ENCODE assay signal across 23 mouse cellular contexts in the genomic region with DNA sequence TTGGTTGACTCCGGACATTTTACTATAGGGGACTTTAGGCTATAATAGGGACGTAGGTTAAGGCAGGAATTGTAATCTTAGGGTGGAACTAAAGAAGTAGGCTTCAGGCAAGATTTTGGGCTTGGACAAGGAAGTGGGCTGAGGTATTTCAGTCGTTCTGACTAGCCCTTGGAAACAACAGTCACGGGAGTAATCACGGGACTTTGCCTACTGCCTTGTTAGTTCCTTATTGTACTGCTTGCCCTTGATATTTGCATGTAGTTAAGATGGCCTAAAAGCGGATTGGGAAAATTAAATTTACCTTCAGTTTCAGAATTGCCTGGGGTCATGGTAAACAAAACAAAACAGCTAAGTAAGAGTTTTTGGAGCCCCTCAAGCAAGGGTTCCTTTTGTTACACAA. TPM values are rescaled to one million over a fixed set of nuclear protein-coding genes. Genes with fewer than 3 reads are reported as not detected.
"Had no signal": no experiment of that assay in that cellular context is flagged by ENCODE, and none has a peak within 500 bp of the region (broad histone marks: within the 10 kb centered on the region; RNA-seq: fewer than 3 reads in every experiment).

No protein-coding gene starts in this region.

- H3K36me3 ChIP-seq: lung, embryonic 15.5 days; midbrain, embryonic 10.5 days; midbrain, embryonic 12.5 days; neural tube, embryonic 13.5 days; neural tube, embryonic 15.5 days had no signal

- H3K27ac ChIP-seq: lung, embryonic 15.5 days; midbrain, embryonic 10.5 days; midbrain, embryonic 12.5 days; neural tube, embryonic 13.5 days; neural tube, embryonic 15.5 days had no signal

- H3K4me2 ChIP-seq: lung, embryonic 15.5 days; midbrain, embryonic 12.5 days; neural tube, embryonic 13.5 days; neural tube, embryonic 15.5 days had no signal

- H3K27me3 ChIP-seq: lung, embryonic 15.5 days; midbrain, embryonic 12.5 days; neural tube, embryonic 13.5 days; neural tube, embryonic 15.5 days had no signal

- H3K9me3 ChIP-seq: lung, embryonic 15.5 days; midbrain, embryonic 10.5 days; midbrain, embryonic 12.5 days; neural tube, embryonic 13.5 days; neural tube, embryonic 15.5 days had no signal

- ATAC-seq: midbrain, embryonic 16.5 days had no signal

- H3K4me1 ChIP-seq: lung, embryonic 15.5 days; midbrain, embryonic 10.5 days; midbrain, embryonic 12.5 days; neural tube, embryonic 13.5 days; neural tube, embryonic 15.5 days had no signal

- H3K9ac ChIP-seq: lung, embryonic 15.5 days; midbrain, embryonic 12.5 days; neural tube, embryonic 13.5 days; neural tube, embryonic 15.5 days had no signal

- H3K4me3 ChIP-seq: lung, embryonic 15.5 days; midbrain, embryonic 10.5 days; midbrain, embryonic 12.5 days; myocyte; neural tube, embryonic 13.5 days; neural tube, embryonic 15.5 days had no signal

- DNase-seq: lung, adult 2 months; lung, postnatal 10 days; lung, postnatal 4 days; midbrain, embryonic 14.5 days; retina, postnatal 1 day; right cerebral cortex, adult 18-20 months; right cerebral cortex, postnatal 25 days; right cerebral cortex, postnatal 4 days; spleen, adult 18-20 months; thymus, adult 18-20 months; thymus, postnatal 14 days; thymus, postnatal 36 days had no signal

RNA-seq across cellular contexts. Expression of a gene that starts 53.0 kb away (rescaled TPM):
- total RNA-seq: megakaryocyte-erythroid progenitor cell, adult 5-6 weeks had no signal
- polyA plus RNA-seq: lung, adult 2 months; lung, embryonic 15.5 days; midbrain, embryonic 10.5 days; midbrain, embryonic 12.5 days; midbrain, embryonic 14.5 days; myocyte; neural tube, embryonic 11.5 days; neural tube, embryonic 13.5 days; neural tube, embryonic 15.5 days; stomach, embryonic 16.5 days had no signal

RNA-seq across cellular contexts. Expression of a gene that starts 58.7 kb away (rescaled TPM):
- polyA plus RNA-seq: small intestine, adult 2 months had no signal
